Mouse (Mus musculus): ENCODE data around the gene Gm10717.
"Not testable (repeated sequence)": the region's sequence is repeated elsewhere in the genome, so short reads cannot be mapped to it uniquely, and the experiment has no call there.

The Gm10717 gene

DNA sequence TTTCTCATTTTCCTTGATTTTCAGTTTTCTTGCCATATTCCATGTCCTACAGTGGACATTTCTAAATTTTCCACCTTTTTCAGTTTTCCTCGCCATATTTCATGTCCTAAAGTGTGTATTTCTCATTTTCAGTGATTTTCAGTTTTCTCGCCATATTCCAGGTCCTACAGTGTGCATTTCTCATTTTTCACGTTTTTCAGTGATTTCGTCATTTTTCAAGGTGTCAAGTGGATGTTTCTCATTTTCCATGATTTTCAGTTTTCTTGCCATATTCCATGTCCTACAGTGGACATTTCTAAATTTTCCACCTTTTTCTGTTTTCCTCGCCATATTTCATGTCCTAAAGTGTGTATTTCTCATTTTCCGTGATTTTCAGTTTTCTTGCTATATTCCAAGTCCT lies 436 bp downstream of the Gm10717 start:
- not testable (repeated sequence) for DNase-seq (ENCODE audit: low read depth)

DNA sequence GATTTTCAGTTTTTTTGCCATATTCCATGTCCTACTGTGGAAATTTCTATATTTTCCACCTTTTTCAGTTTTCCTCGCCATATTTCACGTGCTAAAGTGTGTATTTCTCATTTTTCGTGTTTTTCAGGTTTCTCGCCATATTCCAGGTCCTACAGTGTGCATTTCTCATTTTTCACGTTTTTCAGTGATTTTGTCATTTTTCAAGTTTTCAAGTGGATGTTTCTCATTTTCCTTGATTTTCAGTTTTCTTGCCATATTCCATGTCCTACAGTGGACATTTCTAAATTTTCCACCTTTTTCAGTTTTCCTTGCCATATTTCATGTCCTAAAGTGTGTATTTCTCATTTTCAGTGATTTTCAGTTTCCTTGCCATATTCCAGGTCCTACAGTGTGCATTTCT lies 919 bp downstream of the Gm10717 start:
- DNase-seq (ENCODE audit: low read depth), result not testable (repeated sequence)

DNA sequence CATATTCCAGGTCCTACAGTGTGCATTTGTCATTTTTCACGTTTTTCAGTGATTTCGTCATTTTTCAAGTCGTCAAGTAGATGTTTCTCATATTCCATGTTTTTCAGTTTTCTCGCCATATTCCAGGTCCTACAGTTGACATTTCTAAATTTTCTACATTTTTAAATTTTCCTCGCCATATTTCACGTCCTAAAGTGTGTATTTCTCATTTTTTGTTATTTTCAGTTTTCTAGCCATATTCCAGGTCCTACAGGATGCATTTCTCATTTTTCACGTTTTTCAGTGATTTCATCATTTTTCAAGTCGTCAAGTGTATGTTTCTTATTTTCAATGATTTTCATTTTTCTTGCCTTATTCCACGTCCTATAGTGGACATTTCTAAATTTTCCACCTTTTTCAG lies 1.5 kb downstream of the Gm10717 start:
- not testable (repeated sequence) for DNase-seq (ENCODE audit: low read depth)

DNA sequence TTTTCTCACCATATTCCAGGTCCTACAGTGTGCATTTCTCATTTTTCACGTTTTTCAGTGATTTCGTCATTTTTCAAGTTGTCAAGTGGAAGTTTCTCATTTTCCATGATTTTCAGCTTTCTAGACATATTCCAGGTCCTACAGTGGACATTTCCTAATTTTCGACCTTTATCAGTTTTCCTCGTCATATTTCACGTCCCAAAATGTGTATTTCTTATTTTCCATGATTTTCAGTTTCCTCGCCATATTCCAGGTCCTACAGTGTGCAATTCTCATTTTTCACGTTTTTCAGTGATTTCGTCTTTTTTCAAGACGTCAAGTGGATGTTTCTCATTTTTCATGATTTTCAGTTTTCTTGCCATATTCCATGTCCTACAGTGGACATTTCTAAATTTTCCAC lies 2.0 kb downstream of the Gm10717 start:
- DNase-seq (ENCODE audit: low read depth), result peak; percentile 60

DNA sequence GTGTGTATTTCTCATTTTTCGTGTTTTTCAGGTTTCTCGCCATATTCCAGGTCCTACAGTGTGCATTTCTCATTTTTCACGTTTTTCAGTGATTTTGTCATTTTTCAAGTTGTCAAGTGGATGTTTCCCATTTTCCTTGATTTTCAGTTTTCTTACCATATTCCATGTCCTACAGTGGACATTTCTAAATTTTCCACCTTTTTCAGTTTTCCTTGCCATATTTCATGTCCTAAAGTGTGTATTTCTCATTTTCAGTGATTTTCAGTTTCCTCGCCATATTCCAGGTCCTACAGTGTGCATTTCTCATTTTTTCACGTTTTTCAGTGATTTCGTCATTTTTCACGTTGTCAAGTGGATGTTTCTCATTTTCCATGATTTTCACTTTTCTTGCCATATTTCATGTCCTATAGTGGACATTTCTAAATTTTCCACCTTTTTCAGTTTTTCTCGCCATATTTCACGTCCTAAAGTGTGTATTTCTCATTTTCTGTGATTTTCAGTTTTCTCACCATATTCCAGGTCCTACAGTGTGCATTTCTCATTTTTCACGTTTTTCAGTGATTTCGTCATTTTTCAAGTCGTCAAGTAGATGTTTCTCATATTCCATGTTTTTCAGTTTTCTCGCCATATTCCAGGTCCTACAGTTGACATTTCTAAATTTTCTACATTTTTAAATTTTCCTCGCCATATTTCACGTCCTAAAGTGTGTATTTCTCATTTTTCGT lies 4.2 kb downstream of the Gm10717 start:
- DNase-seq (ENCODE audit: low read depth), result not testable (repeated sequence)

DNA sequence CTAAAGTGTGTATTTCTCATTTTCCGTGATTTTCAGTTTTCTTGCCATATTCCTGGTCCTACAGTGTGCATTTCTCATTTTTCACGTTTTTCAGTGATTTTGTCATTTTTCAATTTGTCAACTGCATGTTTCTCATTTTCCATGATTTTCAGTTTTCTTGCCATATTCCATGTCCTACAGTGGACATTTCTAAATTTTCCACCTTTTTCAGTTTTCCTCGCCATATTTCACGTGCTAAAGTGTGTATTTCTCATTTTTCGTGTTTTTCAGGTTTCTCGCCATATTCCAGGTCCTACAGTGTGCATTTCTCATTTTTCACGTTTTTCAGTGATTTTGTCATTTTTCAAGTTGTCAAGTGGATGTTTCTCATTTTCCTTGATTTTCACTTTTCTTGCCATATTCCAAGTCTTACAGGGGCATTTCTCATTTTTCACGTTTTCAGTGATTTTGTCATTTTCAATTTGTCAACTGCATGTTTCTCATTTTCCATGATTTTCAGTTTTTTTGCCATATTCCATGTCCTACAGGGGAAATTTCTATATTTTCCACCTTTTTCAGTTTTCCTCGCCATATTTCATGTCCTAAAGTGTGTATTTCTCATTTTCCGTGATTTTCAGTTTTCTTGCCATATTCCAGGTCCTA lies 5.6 kb downstream of the Gm10717 start:
- peak; percentile 82 for DNase-seq (ENCODE audit: low read depth)

DNA sequence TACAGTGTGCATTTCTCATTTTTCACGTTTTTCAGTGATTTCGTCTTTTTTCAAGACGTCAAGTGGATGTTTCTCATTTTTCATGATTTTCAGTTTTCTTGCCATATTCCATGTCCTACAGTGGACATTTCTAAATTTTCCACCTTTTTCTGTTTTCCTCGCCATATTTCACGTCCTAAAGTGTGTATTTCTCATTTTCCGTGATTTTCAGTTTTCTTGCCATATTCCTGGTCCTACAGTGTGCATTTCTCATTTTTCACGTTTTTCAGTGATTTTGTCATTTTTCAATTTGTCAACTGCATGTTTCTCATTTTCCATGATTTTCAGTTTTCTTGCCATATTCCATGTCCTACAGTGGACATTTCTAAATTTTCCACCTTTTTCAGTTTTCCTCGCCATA lies 9.1 kb downstream of the Gm10717 start, which contains the start of gene Gm17535:
TSS of gene Gm17535 (plus strand) at position 301 of the 400 bp plus-strand sequence.
- DNase-seq (ENCODE audit: low read depth), result not testable (repeated sequence)

DNA sequence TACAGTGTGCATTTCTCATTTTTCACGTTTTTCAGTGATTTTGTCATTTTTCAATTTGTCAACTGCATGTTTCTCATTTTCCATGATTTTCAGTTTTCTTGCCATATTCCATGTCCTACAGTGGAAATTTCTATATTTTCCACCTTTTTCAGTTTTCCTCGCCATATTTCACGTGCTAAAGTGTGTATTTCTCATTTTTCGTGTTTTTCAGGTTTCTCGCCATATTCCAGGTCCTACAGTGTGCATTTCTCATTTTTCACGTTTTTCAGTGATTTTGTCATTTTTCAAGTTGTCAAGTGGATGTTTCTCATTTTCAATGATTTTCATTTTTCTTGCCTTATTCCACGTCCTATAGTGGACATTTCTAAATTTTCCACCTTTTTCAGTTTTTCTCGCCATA lies 11.4 kb downstream of the Gm10717 start, which contains the start of gene Gm10715:
TSS of gene Gm10715 (plus strand) at position 301 of the 400 bp plus-strand sequence.
- DNase-seq (ENCODE audit: low read depth), result not testable (repeated sequence)

DNA sequence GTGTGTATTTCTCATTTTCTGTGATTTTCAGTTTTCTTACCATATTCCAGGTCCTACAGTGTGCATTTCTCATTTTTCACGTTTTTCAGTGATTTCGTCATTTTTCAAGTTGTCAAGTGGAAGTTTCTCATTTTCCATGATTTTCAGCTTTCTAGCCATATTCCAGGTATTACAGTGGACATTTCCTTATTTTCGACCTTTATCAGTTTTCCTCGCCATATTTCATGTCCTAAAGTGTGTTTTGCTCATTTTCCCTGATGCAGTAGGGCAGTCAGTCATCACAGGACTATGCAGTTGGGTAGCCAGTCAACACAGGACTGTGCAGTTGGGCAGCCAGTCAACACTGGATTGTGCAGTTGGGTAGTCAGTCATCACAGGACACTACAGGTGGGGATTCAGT lies 12.9 kb downstream of the Gm10717 start:
- not testable (repeated sequence) for DNase-seq (ENCODE audit: low read depth)
